Mouse (Mus musculus) CH12.LX (cell line): Measurements from ENCODE around the gene Rhobtb1. TPM values are rescaled to one million over a fixed set of nuclear protein-coding genes. Genes with fewer than 3 reads are reported as not detected.

Experiments
- DNase-seq: peaks from one replicate; pipeline ENCODE4 v3.0.0-alpha.2; 2013; ENCODE audit errors: extremely low read depth
- H3K27ac ChIP-seq: 2 replicates; pipeline ENCODE4 v1.5.1; 2012; ENCODE audit warnings: low read depth, mild to moderate bottlenecking, control low read depth, moderate library complexity; ENCODE audit not compliant: insufficient read depth
- H3K27me3 ChIP-seq: replicated peaks from 2 replicates; pipeline ENCODE3; 2012; ENCODE audit warnings: inconsistent platforms
- H3K36me3 ChIP-seq, 2 experiments: replicated peaks in 1 of 2; 2 replicates each; pipeline versions ENCODE3 to v1.6.1; 2012; ENCODE audit warnings: inconsistent platforms in 1 of 2, low read length in 1 of 2, mild to moderate bottlenecking in 1 of 2, mixed read lengths in 1 of 2, moderate library complexity in 1 of 2; ENCODE audit not compliant: control insufficient read depth in 1 of 2, insufficient read depth in 1 of 2
- H3K4me1 ChIP-seq, 2 experiments: 2 replicates each; pipeline ENCODE4 v1.6.1; 2012; ENCODE audit warnings: inconsistent platforms in 1 of 2, moderate library complexity in 1 of 2; ENCODE audit not compliant: insufficient read depth in 2 of 2, control insufficient read depth in 1 of 2
- H3K4me2 ChIP-seq: 2 replicates; pipeline ENCODE4 v1.6.1; 2012; ENCODE audit warnings: low read depth, mild to moderate bottlenecking, control low read depth; ENCODE audit not compliant: poor library complexity, insufficient read depth, severe bottlenecking
- H3K4me3 ChIP-seq, 3 experiments: fragments of 150-350 bp in 1 of 3; sonication (generic) in 1 of 3; replicated peaks in 1 of 3; 2 replicates each; pipeline versions ENCODE3 to v1.5.1; 2011 to 2012; ENCODE audit warnings: low read depth in 2 of 3, low read length in 2 of 3, mild to moderate bottlenecking in 2 of 3, moderate library complexity in 2 of 3, control low read depth in 1 of 3, improper control_type of control experiment in 1 of 3, inconsistent platforms in 1 of 3, mixed read lengths in 1 of 3; ENCODE audit not compliant: poor library complexity in 1 of 3
- H3K79me2 ChIP-seq: replicated peaks from 2 replicates; pipeline ENCODE4 v1.6.1; 2012; ENCODE audit warnings: mild to moderate bottlenecking, moderate library complexity; ENCODE audit not compliant: control insufficient read depth, poor library complexity, insufficient read depth, severe bottlenecking; ENCODE audit errors: extremely low read depth
- H3K9ac ChIP-seq: 2 replicates; pipeline ENCODE4 v1.6.1; 2012; ENCODE audit warnings: low read depth, mild to moderate bottlenecking, control low read depth, moderate library complexity; ENCODE audit not compliant: insufficient read depth
- H3K9me3 ChIP-seq: replicated peaks from 2 replicates; pipeline ENCODE3; 2012; ENCODE audit warnings: low read length, inconsistent platforms, mixed read lengths
- BHLHE40 ChIP-seq: IDR thresholded peaks from 2 replicates; pipeline ENCODE4 v1.6.1; 2011; ENCODE audit warnings: mild to moderate bottlenecking, low read depth, low read length, improper control_type of control experiment
- CHD1 ChIP-seq: IDR thresholded peaks from 2 replicates; pipeline ENCODE4 v1.6.1; 2012; ENCODE audit warnings: low read depth, low read length, improper control_type of control experiment, inconsistent platforms
- CTCF ChIP-seq, 2 experiments: IDR thresholded peaks in 1 of 2; conservative IDR thresholded peaks in 1 of 2; 2 replicates each; pipeline ENCODE4 v1.5.1; 2011 to 2012; ENCODE audit warnings: low read depth in 2 of 2, low read length in 2 of 2, improper control_type of control experiment in 1 of 2, inconsistent platforms in 1 of 2, mild to moderate bottlenecking in 1 of 2, moderate library complexity in 1 of 2
- ELF1 ChIP-seq: IDR thresholded peaks from 2 replicates; pipeline ENCODE4 v1.6.1; 2014; ENCODE audit warnings: low read depth, mild to moderate bottlenecking, inconsistent platforms, low read length, improper control_type of control experiment
- EP300 ChIP-seq: IDR thresholded peaks from 2 replicates; pipeline ENCODE4 v1.6.1; 2011; ENCODE audit warnings: low read length, improper control_type of control experiment
- GABPA ChIP-seq: IDR thresholded peaks from 2 replicates; pipeline ENCODE4 v1.6.1; 2012; ENCODE audit warnings: low read depth, low read length, improper control_type of control experiment, inconsistent platforms; ENCODE audit not compliant: insufficient replicate concordance
- IRF4 ChIP-seq: IDR thresholded peaks from 2 replicates; pipeline ENCODE4 v1.6.1; 2014; ENCODE audit warnings: low read depth, mild to moderate bottlenecking, inconsistent platforms, low read length, improper control_type of control experiment
- JUN ChIP-seq: IDR thresholded peaks from 2 replicates; pipeline ENCODE4 v1.6.1; 2011; ENCODE audit warnings: low read depth, mild to moderate bottlenecking, low read length, improper control_type of control experiment, moderate library complexity; ENCODE audit not compliant: insufficient read depth
- MAX ChIP-seq: IDR thresholded peaks from 2 replicates; pipeline ENCODE4 v1.6.1; 2011; ENCODE audit warnings: low read length, improper control_type of control experiment
- MAZ ChIP-seq: IDR thresholded peaks from 2 replicates; pipeline ENCODE4 v1.6.1; 2012; ENCODE audit warnings: low read depth, mild to moderate bottlenecking, inconsistent platforms, low read length, improper control_type of control experiment, moderate library complexity
- MEF2A ChIP-seq: IDR thresholded peaks from 2 replicates; pipeline ENCODE4 v1.6.1; 2014; ENCODE audit warnings: low read depth, mild to moderate bottlenecking, inconsistent platforms, low read length, improper control_type of control experiment, borderline replicate concordance
- MYC ChIP-seq: IDR thresholded peaks from 2 replicates; pipeline ENCODE4 v1.6.1; 2011; ENCODE audit warnings: low read depth, mild to moderate bottlenecking, improper control_type of control experiment, low read length
- NELFE ChIP-seq: IDR thresholded peaks from 2 replicates; pipeline ENCODE4 v1.6.1; 2011; ENCODE audit warnings: low read depth, low read length, improper control_type of control experiment
- NRF1 ChIP-seq: IDR thresholded peaks from 2 replicates; pipeline ENCODE4 v1.6.1; 2014; ENCODE audit warnings: low read depth, mild to moderate bottlenecking, inconsistent platforms, low read length, improper control_type of control experiment, moderate library complexity
- PAX5 ChIP-seq: IDR thresholded peaks from 2 replicates; pipeline ENCODE4 v1.6.1; 2012; ENCODE audit warnings: low read length, inconsistent platforms, mixed read lengths
- POLR2A ChIP-seq: IDR thresholded peaks from 2 replicates; pipeline ENCODE4 v1.6.1; 2011; ENCODE audit warnings: low read depth, mild to moderate bottlenecking, improper control_type of control experiment, low read length
- RAD21 ChIP-seq: IDR thresholded peaks from 2 replicates; pipeline ENCODE4 v1.6.1; 2011; ENCODE audit warnings: low read depth, mild to moderate bottlenecking, low read length, improper control_type of control experiment, moderate library complexity
- RCOR1 ChIP-seq: conservative IDR thresholded peaks from 2 replicates; pipeline ENCODE4 v1.6.1; 2012; ENCODE audit warnings: low read depth, mild to moderate bottlenecking, inconsistent platforms, low read length, improper control_type of control experiment
- SMC3 ChIP-seq: IDR thresholded peaks from 2 replicates; pipeline ENCODE4 v1.6.1; 2011; ENCODE audit warnings: low read depth, low read length, improper control_type of control experiment
- TBP ChIP-seq: conservative IDR thresholded peaks from 2 replicates; pipeline ENCODE4 v1.6.1; 2011; ENCODE audit warnings: low read depth, low read length, improper control_type of control experiment
- ZC3H11A ChIP-seq: IDR thresholded peaks from 2 replicates; pipeline ENCODE4 v1.6.1; 2012; ENCODE audit warnings: low read depth, mild to moderate bottlenecking, inconsistent platforms, low read length, improper control_type of control experiment
- ZMIZ1 ChIP-seq: IDR thresholded peaks from 2 replicates; pipeline ENCODE4 v1.6.1; 2012; ENCODE audit warnings: low read depth, mild to moderate bottlenecking, inconsistent platforms, low read length, improper control_type of control experiment
- ZNF384 ChIP-seq: IDR thresholded peaks from 2 replicates; pipeline ENCODE4 v1.6.1; 2012; ENCODE audit warnings: low read depth, low read length, improper control_type of control experiment, inconsistent platforms
- dilution Hi-C: fragments of 300-500 bp; cut with MboI; formaldehyde crosslinking; loops from 2 replicates; pipeline ENCODE4 v1.14.3; 2020; ENCODE audit warnings: low sequenced_read_pairs; ENCODE audit not compliant: extremely low pct_unique_long_range_greater_than_20kb, extremely low pct_ligation_motif_present
- in situ Hi-C: fragments of 300-500 bp; cut with MboI; formaldehyde crosslinking; loops from 3 replicates; pipeline ENCODE4 v1.14.3; 2019; ENCODE audit warnings: low sequenced_read_pairs, low pct_ligation_motif_present, low pct_unique_long_range_greater_than_20kb, mixed read lengths
- polyA plus RNA-seq: library from polyadenylated mRNA; unstranded; fragments of >175 nt; gene quantifications from 2 replicates; pipeline ENCODE4 v1.2.1, GENCODE M21; 2012; ENCODE audit warnings: low read depth; ENCODE audit not compliant: insufficient read length
- total RNA-seq, 2 experiments: library from RNA; depleted of rRNA; stranded (reverse); fragments of 300-350 nt in 1 of 2; fragments of >200 nt in 1 of 2; gene quantifications; 2 replicates each; pipeline ENCODE4 v1.2.3; 2012 to 2014

Rhobtb1 gene
- total and polyA plus RNA-seq, 3 experiments, result 3.1 to 12.2 (median 3.4) TPM

DNA sequence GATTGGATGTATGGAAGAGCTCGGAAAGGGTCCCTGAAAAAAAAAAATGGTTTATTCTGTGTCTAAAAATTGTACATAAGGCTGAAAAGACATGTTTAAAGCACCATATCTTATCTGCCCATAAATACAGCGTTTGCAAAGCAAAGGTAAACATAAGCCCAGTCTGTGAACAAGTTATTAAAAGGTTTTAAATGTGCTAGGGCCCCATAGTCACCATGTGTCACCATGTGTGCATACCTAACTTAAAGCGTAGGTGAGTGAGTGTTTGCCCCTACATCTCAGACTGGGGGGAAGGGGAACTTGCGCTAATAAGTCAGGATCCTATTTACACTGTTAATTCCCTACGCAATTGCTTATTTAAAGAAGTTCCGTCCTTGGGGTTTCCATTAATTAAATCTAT, 5.2 kb downstream of the Rhobtb1 start:
- Histone ChIP-seq H3K27me3 (no peaks in the 10 kb centered on the region), H3K9ac (no peak overlapping the region), H3K36me3 (no peaks in the 10 kb centered on the region), H3K4me2 (no peak overlapping the region), H3K4me1 (0 out of 4 replicates have a peak, but pooled peaks cover 0 to 4% of the 10 kb centered on the region in 2 experiments), H3K9me3 (no peaks in the 10 kb centered on the region), H3K79me2 (no peaks in the 10 kb centered on the region), H3K4me3 (no peak overlapping the region), H3K27ac (no peak overlapping the region)
- dilution Hi-C loops, result no loop called here
- in situ Hi-C loops, result no loop called here
- no peak for TF ChIP-seq MYC
- TF ChIP-seq ZC3H11A, result no peak
- TF ChIP-seq NRF1, result no peak
- no peak for TF ChIP-seq MAZ
- no peak for TF ChIP-seq BHLHE40
- TF ChIP-seq CTCF (conservative IDR thresholded peaks at IDR 0.05 in 1 of 2, IDR thresholded peaks at IDR 0.05 in 1 of 2; ENCODE audit: low read depth in 2 of 2, low read length in 2 of 2), result no peak
- no peak for TF ChIP-seq ZNF384
- TF ChIP-seq POLR2A, result no peak
- no peak for TF ChIP-seq NELFE
- TF ChIP-seq MAX, result no peak
- TF ChIP-seq PAX5, result no peak
- TF ChIP-seq JUN, result no peak
- TF ChIP-seq ELF1, result no peak
- no peak for TF ChIP-seq CHD1
- TF ChIP-seq EP300, result no peak
- TF ChIP-seq MEF2A, result no peak
- no peak for TF ChIP-seq SMC3
- no peak for TF ChIP-seq ZMIZ1
- no peak for TF ChIP-seq TBP
- DNase-seq, result no peak

DNA sequence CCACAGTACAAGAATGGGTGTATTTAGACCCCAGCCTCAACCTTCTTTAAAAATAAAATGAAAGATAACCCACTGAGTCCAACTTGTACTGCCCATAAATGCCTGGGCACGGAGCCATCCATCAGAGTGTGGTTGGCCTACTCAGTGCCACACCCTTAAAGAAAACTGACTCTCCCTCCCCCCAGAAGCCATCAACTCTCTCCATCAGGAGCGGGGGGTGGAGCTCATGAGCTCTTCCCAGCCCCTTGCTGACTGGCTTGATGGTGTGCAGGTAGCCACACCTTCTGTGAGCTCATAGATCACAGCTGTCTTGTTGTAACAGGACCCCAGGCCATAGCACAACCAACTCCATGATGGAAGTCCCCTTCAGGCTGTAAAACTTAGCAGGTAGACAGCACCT, 6.2 kb downstream of the Rhobtb1 start:
- in situ Hi-C loops (no loop called here), dilution Hi-C loops (no loop called here)
- H3K4me1 ChIP-seq, result 0 out of 4 replicates have a peak, but pooled peaks cover 0 to 4% of the 10 kb centered on the region in 2 experiments
- H3K27ac ChIP-seq, result no peak overlapping the region
- H3K79me2 ChIP-seq, result no peaks in the 10 kb centered on the region
- H3K4me2 ChIP-seq, result no peak overlapping the region
- no peaks in the 10 kb centered on the region for H3K27me3 ChIP-seq
- no peak overlapping the region for H3K9ac ChIP-seq
- DNase-seq, result no peak
- no peak overlapping the region for H3K4me3 ChIP-seq
- no peaks in the 10 kb centered on the region for H3K9me3 ChIP-seq
- H3K36me3 ChIP-seq, result no peaks in the 10 kb centered on the region
- TF ChIP-seq PAX5, result no peak
- no peak for TF ChIP-seq RAD21
- no peak for TF ChIP-seq GABPA
- no peak for TF ChIP-seq IRF4
- no peak for TF ChIP-seq RCOR1
